Comparison of ENCODE assay signal across 8 mouse cellular contexts in the genomic region with DNA sequence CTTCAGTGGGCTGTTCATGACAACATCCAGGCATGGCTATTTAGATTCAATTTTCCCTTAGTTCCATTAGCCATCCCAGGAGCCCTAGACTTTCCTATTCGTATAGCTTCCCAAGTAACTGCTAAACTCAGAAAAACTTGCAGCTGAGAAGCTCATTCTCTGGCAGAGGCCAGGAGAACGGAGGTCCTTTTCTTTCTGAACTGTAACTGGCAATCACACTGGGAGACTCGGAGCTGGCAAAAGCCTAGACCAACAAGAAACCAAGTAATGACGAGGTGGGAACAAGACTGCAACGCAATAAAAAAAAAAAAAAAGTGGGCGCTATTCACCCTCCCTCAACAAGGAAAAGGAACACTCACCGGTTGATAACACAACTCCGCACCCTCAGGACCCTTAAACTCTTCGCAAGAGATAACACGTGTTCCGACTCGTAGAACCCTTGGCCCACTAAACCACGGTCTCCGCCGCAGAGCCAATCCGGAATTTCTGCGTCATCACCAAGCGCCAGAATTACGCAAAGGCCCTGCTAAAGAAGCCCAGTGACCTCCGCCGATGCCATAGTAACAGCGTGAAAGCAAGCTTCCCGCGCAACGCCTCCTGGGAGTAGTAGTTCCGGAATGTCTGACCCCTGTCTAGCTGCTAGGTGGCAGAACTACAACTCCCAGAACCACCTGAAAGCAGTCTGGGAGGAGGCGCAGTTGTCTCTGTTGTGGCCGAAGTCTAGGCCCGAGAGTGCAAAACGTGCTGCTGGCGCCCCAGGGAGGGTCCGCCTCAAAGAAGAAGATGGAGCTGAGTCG. TPM values are rescaled to one million over a fixed set of nuclear protein-coding genes. Genes with fewer than 3 reads are reported as not detected.
DNase-seq lines count a peak whose midpoint lies in the region; ATAC-seq lines count a peak whose summit lies in the region.

A gene (plus strand): TSS at position 593 of the 797 bp plus-strand sequence.

- peak within 1 kb of the TSS; percentile 91 for H3K9ac ChIP-seq in hindbrain, embryonic 12.5 days

- WGBS in hindbrain, embryonic 12.5 days: under 1% methylated on average over 33 of the region's 33 CpGs

- peak within 1 kb of the TSS; percentile 68 for H3K4me3 ChIP-seq in hindbrain, embryonic 12.5 days

- H3K4me1 ChIP-seq in hindbrain, embryonic 12.5 days: peaks cover 15% of the 10 kb centered on the region

- H3K36me3 ChIP-seq in hindbrain, embryonic 12.5 days: no peaks in the 10 kb centered on the region

- peak within 1 kb of the TSS; percentile 67 for H3K27ac ChIP-seq in hindbrain, embryonic 12.5 days

- H3K9me3 ChIP-seq in hindbrain, embryonic 12.5 days (replicated peaks): no peaks in the 10 kb centered on the region

- H3K27me3 ChIP-seq in hindbrain, embryonic 12.5 days: no peaks in the 10 kb centered on the region

- peak; percentile 99 for DNase-seq in NIH3T3 (ENCODE audit: low read depth)
- peak; percentile 99 to 100 for DNase-seq in cerebellum, postnatal 10 days
- DNase-seq in frontal cortex, postnatal 10 days (ENCODE audit: low spot score in 2 of 2): peak; percentile 99
- DNase-seq in layer of hippocampus, postnatal 14 days (ENCODE audit: low spot score in 2 of 2): peak; percentile 98 to 100
- DNase-seq in lung, postnatal 14 days: peak; percentile 99
- DNase-seq in retina, adult 2 months (ENCODE audit: low read depth, low spot score): peak; percentile 100
- DNase-seq in thymus, postnatal 36 days: peak; percentile 95 to 98

- H3K4me2 ChIP-seq in hindbrain, embryonic 12.5 days (replicated peaks): peak within 1 kb of the TSS; percentile 90

- peak; percentile 100 for ATAC-seq in hindbrain, embryonic 12.5 days (ENCODE audit: low FRiP score)

RNA-seq across cellular contexts. Expression of the gene that starts here (rescaled TPM):
- polyA plus RNA-seq in hindbrain, embryonic 12.5 days (2016; fragmentation: Nextera tagmentation; extraction: Ambion mirVana): 11.2 and 11.3 TPM in 2 replicates
- total RNA-seq in layer of hippocampus, postnatal 14 days (2021): 1 to 10 TPM; 2.2 to 7.8 TPM

Comparison
In these comparisons a context has a peak if more than half of its experiments do, and no peak if none do; other contexts are left out.
1. Peak in every context shown above with its lines: DNase-seq, ATAC-seq, H3K4me3 ChIP-seq and H3K27ac ChIP-seq.